Mouse (Mus musculus) Muller cell, postnatal 12 days (primary cell): Measurements from ENCODE around the gene Slc44a5.
"Not testable (repeated sequence)": the region's sequence is repeated elsewhere in the genome, so short reads cannot be mapped to it uniquely, and the experiment has no call there.

Source experiments
- DNase-seq: peaks from one replicate; pipeline ENCODE4 v3.0.0-alpha.2; 2015; ENCODE audit errors: inconsistent ontology term

Slc44a5 gene

GRCm38 (mm10) chr3:153968549-153968948 lies 4.7 kb upstream of the Slc44a5 start:
- peak; percentile 23 for DNase-seq

GRCm38 (mm10) chr3:153969451-153969850 lies 3.8 kb upstream of the Slc44a5 start:
- no peak for DNase-seq

GRCm38 (mm10) chr3:153973949-153974760 lies 919 bp downstream of the Slc44a5 start:
- no peak for DNase-seq

GRCm38 (mm10) chr3:153975060-153975459 lies 1.8 kb downstream of the Slc44a5 start:
- DNase-seq: peak; percentile 27

GRCm38 (mm10) chr3:153975791-153976190 lies 2.6 kb downstream of the Slc44a5 start:
- no peak for DNase-seq

- peak; percentile 48 for DNase-seq
Measured at GRCm38 (mm10) chr3:153980611-153981010, 7.4 kb downstream of the Slc44a5 start.

GRCm38 (mm10) chr3:153984428-153985340 lies 11.4 kb downstream of the Slc44a5 start:
- DNase-seq: peak; percentile 61

GRCm38 (mm10) chr3:153999797-154000528 lies 26.7 kb downstream of the Slc44a5 start:
- DNase-seq: no peak

GRCm38 (mm10) chr3:154001348-154001747 lies 28.1 kb downstream of the Slc44a5 start:
- no peak for DNase-seq

- no peak for DNase-seq
Measured at GRCm38 (mm10) chr3:154046876-154047275, 73.6 kb downstream of the Slc44a5 start.

GRCm38 (mm10) chr3:154053331-154053730 lies 80.1 kb downstream of the Slc44a5 start:
- DNase-seq: peak; percentile 15

- no peak for DNase-seq
Measured at GRCm38 (mm10) chr3:154057464-154057863, 84.2 kb downstream of the Slc44a5 start.

- DNase-seq: no peak
Measured at GRCm38 (mm10) chr3:154058200-154058599, 85.0 kb downstream of the Slc44a5 start.

- not testable (repeated sequence) for DNase-seq
Measured at GRCm38 (mm10) chr3:154071989-154072388, 98.8 kb downstream of the Slc44a5 start.

GRCm38 (mm10) chr3:154075749-154076148 lies 102.5 kb downstream of the Slc44a5 start:
- DNase-seq: no peak

- peak; percentile 89 for DNase-seq
Measured at GRCm38 (mm10) chr3:154081687-154082086, 108.5 kb downstream of the Slc44a5 start.

- DNase-seq: no peak
Measured at GRCm38 (mm10) chr3:154082241-154082640, 109.0 kb downstream of the Slc44a5 start.

GRCm38 (mm10) chr3:154082961-154083360 lies 109.7 kb downstream of the Slc44a5 start:
- DNase-seq: no peak

GRCm38 (mm10) chr3:154089996-154090395 lies 116.8 kb downstream of the Slc44a5 start:
- no peak for DNase-seq

- DNase-seq: peak; percentile 90
Measured at GRCm38 (mm10) chr3:154091468-154092338, 118.5 kb downstream of the Slc44a5 start.

GRCm38 (mm10) chr3:154092466-154092865 lies 119.2 kb downstream of the Slc44a5 start:
- DNase-seq: no peak
